ENCODE assay signal across 16 mouse cellular contexts in the genomic region with DNA sequence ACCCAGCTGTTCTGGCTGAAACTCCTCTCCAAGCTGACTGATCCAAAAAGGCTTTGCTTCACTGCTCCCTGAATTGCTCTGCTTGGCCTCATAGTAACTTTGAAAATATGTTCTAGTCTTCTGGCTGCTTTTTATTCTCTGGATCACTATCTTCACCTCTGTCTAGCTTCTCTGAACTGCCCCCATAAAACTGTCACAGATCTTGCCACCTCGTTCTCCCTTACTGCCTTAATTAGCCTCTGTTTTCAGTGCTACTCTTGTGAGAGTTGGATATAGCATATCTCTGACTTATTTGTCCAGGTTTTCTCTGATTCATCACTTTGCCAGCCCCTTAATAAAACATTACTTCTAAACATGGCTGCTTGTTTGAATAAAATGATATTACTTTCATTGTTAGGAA.
"Had no signal": no experiment of that assay in that cellular context is flagged by ENCODE, and none has a peak within 500 bp of the region (broad histone marks: within the 10 kb centered on the region; RNA-seq: fewer than 3 reads in every experiment).

No protein-coding gene starts in this region.

- DNase-seq: retina, postnatal 1 day; right cerebral cortex, adult 18-20 months; right cerebral cortex, postnatal 14 days; right cerebral cortex, postnatal 25 days; right cerebral cortex, postnatal 4 days; spleen, adult 18-20 months; thymus, adult 18-20 months; thymus, adult 2 months; thymus, postnatal 14 days; thymus, postnatal 25 days; thymus, postnatal 36 days; thymus, postnatal 4 days had no signal

- H3K4me2 ChIP-seq: neural tube, embryonic 13.5 days; neural tube, embryonic 15.5 days; stomach, embryonic 15.5 days had no signal

- H3K9ac ChIP-seq: neural tube, embryonic 13.5 days; neural tube, embryonic 15.5 days; stomach, embryonic 15.5 days had no signal

- H3K4me1 ChIP-seq: neural tube, embryonic 13.5 days; neural tube, embryonic 15.5 days; stomach, embryonic 15.5 days had no signal

- H3K36me3 ChIP-seq: neural tube, embryonic 13.5 days; neural tube, embryonic 15.5 days; stomach, embryonic 15.5 days had no signal

- H3K9me3 ChIP-seq: neural tube, embryonic 13.5 days; neural tube, embryonic 15.5 days; stomach, embryonic 15.5 days had no signal

- H3K27ac ChIP-seq: neural tube, embryonic 13.5 days; neural tube, embryonic 15.5 days; stomach, embryonic 15.5 days; stomach, postnatal 0 days had no signal

- H3K27me3 ChIP-seq: neural tube, embryonic 13.5 days; neural tube, embryonic 15.5 days; stomach, embryonic 15.5 days had no signal

- H3K4me3 ChIP-seq: neural tube, embryonic 13.5 days; neural tube, embryonic 15.5 days; stomach, embryonic 15.5 days had no signal
